Mouse (Mus musculus): Measurements from ENCODE around the gene Rara. TPM values are rescaled to one million over a fixed set of nuclear protein-coding genes. Genes with fewer than 3 reads are reported as not detected.

Gene Rara
- polyA plus RNA-seq, 1 experiment from 2014 or later: 17.3 TPM

GRCm38 (mm10) chr11:98964616-98965415, 37.2 kb downstream of the Rara start:
- no peak for ATAC-seq (ENCODE audit: low FRiP score)
- peak overlapping the region; percentile 44 for H3K9ac ChIP-seq (replicated peaks)
- peaks cover 100% of the 10 kb centered on the region for H3K4me1 ChIP-seq
- peak overlapping the region; percentile 83 for H3K27ac ChIP-seq (replicated peaks)
- no peaks in the 10 kb centered on the region for H3K9me3 ChIP-seq (replicated peaks)
- 15% methylated on average over 15 of the region's 15 CpGs for WGBS
- H3K4me2 ChIP-seq: peak overlapping the region; percentile 99
- H3K4me3 ChIP-seq (replicated peaks): peak overlapping the region; percentile 64; the same call in 1 of the 2 replicates
- no peaks in the 10 kb centered on the region for H3K36me3 ChIP-seq
- no peaks in the 10 kb centered on the region for H3K27me3 ChIP-seq (replicated peaks)

GRCm38 (mm10) chr11:98965416-98966077, 37.9 kb downstream of the Rara start:
- WGBS: 3% methylated on average over 10 of the region's 11 CpGs
- peak overlapping the region; percentile 15 for H3K9ac ChIP-seq (replicated peaks)
- H3K9me3 ChIP-seq (replicated peaks): no peaks in the 10 kb centered on the region
- H3K4me1 ChIP-seq: peaks cover 100% of the 10 kb centered on the region
- H3K36me3 ChIP-seq: 0 out of 2 replicates have a peak, but pooled peaks cover 2% of the 10 kb centered on the region
- H3K4me2 ChIP-seq: peak overlapping the region; percentile 99
- H3K27me3 ChIP-seq (replicated peaks): no peaks in the 10 kb centered on the region
- H3K4me3 ChIP-seq (replicated peaks): 0 out of 2 replicates have a peak overlapping the region, but pooled peaks have one; percentile 9
- ATAC-seq (ENCODE audit: low FRiP score): no peak
- peak overlapping the region; percentile 83 for H3K27ac ChIP-seq (replicated peaks)

DNA sequence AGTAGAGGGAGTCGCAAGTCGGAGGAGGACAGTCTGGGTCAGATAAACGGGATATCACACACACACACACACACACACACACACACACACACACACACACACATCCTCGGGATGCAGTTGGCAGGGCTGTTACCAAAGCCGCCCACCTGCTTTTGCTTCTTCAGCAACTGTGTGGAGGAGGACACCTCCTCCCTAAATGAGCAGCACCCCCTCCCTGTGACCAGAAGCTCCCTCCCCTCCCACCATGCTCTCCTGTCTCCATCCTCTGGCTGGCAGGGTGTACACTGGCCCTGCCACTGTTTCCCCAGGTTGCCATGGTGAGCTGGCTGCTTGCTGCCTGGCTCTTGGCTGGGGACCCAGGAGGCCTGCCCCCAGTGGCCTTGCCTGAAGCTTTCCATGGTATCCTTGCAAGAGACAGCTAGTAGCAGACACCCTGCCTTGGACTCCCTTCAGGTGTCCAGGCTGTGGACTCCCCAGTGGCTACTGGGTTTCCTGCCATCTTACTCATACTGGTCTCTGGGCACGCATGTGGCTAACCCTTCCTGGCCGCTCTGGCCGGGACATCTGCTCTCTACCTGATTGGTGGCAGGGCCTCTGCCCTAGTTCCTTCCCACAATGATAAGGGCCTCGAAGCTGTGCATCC, 39.0 kb downstream of the Rara start:
- 12% methylated on average over 9 of the region's 9 CpGs for WGBS
- Histone ChIP-seq H3K36me3 (peaks cover 5% of the 10 kb centered on the region; the same call in 1 of the 2 replicates), H3K4me1 (peaks cover 100% of the 10 kb centered on the region), H3K27me3 (replicated peaks) (no peaks in the 10 kb centered on the region), H3K27ac (replicated peaks) (peak overlapping the region; percentile 83), H3K4me2 (peak overlapping the region; percentile 99), H3K9me3 (replicated peaks) (no peaks in the 10 kb centered on the region), H3K4me3 (replicated peaks) (no peak overlapping the region), H3K9ac (replicated peaks) (no peak overlapping the region)
- peak; percentile 19; the same call in 1 of the 2 replicates for ATAC-seq (ENCODE audit: low FRiP score)

DNA sequence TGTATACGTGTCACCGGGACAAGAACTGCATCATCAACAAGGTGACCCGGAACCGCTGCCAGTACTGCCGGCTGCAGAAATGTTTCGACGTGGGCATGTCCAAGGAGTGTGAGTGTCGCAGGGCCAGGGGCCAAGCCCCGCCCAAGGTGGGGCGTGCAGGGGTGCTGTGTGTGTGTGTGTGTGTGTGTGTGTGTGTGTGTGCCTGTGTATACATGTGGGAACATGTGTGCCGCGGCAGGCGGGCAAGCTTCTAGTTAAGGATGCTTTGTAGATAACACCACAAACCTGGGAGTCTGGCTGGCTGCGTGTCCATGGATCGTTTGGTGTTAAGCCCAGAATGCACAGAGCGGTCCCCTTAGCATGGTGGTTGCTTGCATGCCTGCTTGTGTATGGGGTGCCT, 40.5 kb downstream of the Rara start:
- Histone ChIP-seq H3K4me2 (peak overlapping the region; percentile 43), H3K36me3 (peaks cover 14% of the 10 kb centered on the region), H3K9me3 (replicated peaks) (no peaks in the 10 kb centered on the region), H3K27ac (replicated peaks) (peak overlapping the region; percentile 83), H3K4me1 (peaks cover 93% of the 10 kb centered on the region), H3K4me3 (replicated peaks) (no peak overlapping the region; the same call in 1 of the 2 replicates), H3K9ac (replicated peaks) (0 out of 2 replicates have a peak overlapping the region, but pooled peaks have one; percentile 18), H3K27me3 (replicated peaks) (no peaks in the 10 kb centered on the region)
- 20% methylated on average over 16 of the region's 16 CpGs for WGBS
- no peak for ATAC-seq (ENCODE audit: low FRiP score)

DNA sequence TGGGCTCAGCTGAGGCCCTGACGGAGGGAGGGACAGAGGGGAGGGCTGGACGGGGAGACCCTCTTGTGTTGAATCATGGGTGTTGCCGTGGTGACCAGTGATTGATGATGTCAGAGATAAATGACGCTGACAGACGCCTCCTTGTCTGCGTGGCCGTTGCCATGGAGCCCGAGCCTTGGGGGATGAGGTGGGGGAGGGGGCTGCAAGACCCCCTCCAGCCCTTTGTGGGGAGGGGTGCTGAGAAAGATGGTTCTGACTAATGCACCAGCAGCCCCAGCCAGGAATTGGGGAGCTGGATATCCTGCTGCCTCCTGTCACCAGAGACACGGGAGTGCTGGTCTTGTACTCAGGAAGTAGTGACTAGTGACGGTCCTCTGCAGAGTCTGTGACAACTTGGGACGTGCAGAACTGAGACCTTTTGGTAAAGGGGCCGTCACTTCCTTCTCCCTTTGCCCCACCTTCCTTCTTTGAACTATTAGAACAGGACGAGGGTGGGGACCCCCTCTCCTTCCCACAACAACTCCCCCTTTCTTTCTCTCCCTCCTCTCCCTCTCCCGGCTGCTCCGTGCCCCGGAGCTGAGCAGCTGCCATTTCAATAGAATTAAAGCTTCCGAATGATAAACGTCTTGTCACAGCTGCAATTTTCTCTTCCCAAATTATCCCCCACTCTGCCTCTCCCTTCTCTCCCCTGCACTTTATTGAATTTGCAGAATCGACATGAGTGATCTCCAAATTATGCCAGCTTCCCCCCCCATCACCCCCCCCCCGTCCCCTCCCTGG, 41.3 kb downstream of the Rara start:
- peak; percentile 33 for ATAC-seq (ENCODE audit: low FRiP score)
- H3K4me2 ChIP-seq: peak overlapping the region; percentile 43
- 0 out of 2 replicates have a peak overlapping the region, but pooled peaks have one; percentile 18 for H3K9ac ChIP-seq (replicated peaks)
- H3K4me3 ChIP-seq (replicated peaks): no peak overlapping the region
- no peaks in the 10 kb centered on the region for H3K9me3 ChIP-seq (replicated peaks)
- peak overlapping the region; percentile 83 for H3K27ac ChIP-seq (replicated peaks)
- peaks cover 22% of the 10 kb centered on the region for H3K36me3 ChIP-seq
- H3K4me1 ChIP-seq: peaks cover 85% of the 10 kb centered on the region
- H3K27me3 ChIP-seq (replicated peaks): no peaks in the 10 kb centered on the region
- WGBS: 2% methylated on average over 20 of the region's 20 CpGs

- Histone ChIP-seq H3K27ac (replicated peaks) (peak overlapping the region; percentile 83), H3K4me2 (peak overlapping the region; percentile 43), H3K4me3 (replicated peaks) (no peak overlapping the region), H3K36me3 (peaks cover 26% of the 10 kb centered on the region), H3K9me3 (replicated peaks) (no peaks in the 10 kb centered on the region), H3K4me1 (peaks cover 79% of the 10 kb centered on the region), H3K27me3 (replicated peaks) (no peaks in the 10 kb centered on the region), H3K9ac (replicated peaks) (peak overlapping the region; percentile 27; the same call in 1 of the 2 replicates)
- 12% methylated on average over 17 of the region's 17 CpGs for WGBS
- ATAC-seq (ENCODE audit: low FRiP score): peak; percentile 36
Observed at GRCm38 (mm10) chr11:98969496-98969927, 41.9 kb downstream of the Rara start.

GRCm38 (mm10) chr11:98970191-98970925, 42.7 kb downstream of the Rara start:
- ATAC-seq (ENCODE audit: low FRiP score): no peak
- H3K27ac ChIP-seq (replicated peaks): peak overlapping the region; percentile 83
- H3K9me3 ChIP-seq (replicated peaks): no peaks in the 10 kb centered on the region
- no peak overlapping the region for H3K9ac ChIP-seq (replicated peaks)
- H3K36me3 ChIP-seq: peaks cover 26% of the 10 kb centered on the region
- H3K27me3 ChIP-seq (replicated peaks): no peaks in the 10 kb centered on the region
- 35% methylated on average over 29 of the region's 29 CpGs for WGBS
- peaks cover 70% of the 10 kb centered on the region for H3K4me1 ChIP-seq
- peak overlapping the region; percentile 43 for H3K4me2 ChIP-seq
- H3K4me3 ChIP-seq (replicated peaks): no peak overlapping the region

- 43% methylated on average over 23 of the region's 23 CpGs for WGBS
- H3K36me3 ChIP-seq: peaks cover 26% of the 10 kb centered on the region
- no peak overlapping the region for H3K4me3 ChIP-seq (replicated peaks)
- H3K4me2 ChIP-seq: no peak overlapping the region
- H3K27ac ChIP-seq (replicated peaks): peak overlapping the region; percentile 83
- H3K9me3 ChIP-seq (replicated peaks): no peaks in the 10 kb centered on the region
- no peak overlapping the region for H3K9ac ChIP-seq (replicated peaks)
- no peak for ATAC-seq (ENCODE audit: low FRiP score)
- H3K4me1 ChIP-seq: peaks cover 59% of the 10 kb centered on the region
- H3K27me3 ChIP-seq (replicated peaks): no peaks in the 10 kb centered on the region
Observed at GRCm38 (mm10) chr11:98971316-98972031, 43.9 kb downstream of the Rara start.

GRCm38 (mm10) chr11:98972215-98972614, 44.6 kb downstream of the Rara start:
- Histone ChIP-seq H3K9ac (replicated peaks) (0 out of 2 replicates have a peak overlapping the region, but pooled peaks have one; percentile 23), H3K4me3 (replicated peaks) (no peak overlapping the region), H3K27me3 (replicated peaks) (no peaks in the 10 kb centered on the region), H3K36me3 (peaks cover 26% of the 10 kb centered on the region), H3K27ac (replicated peaks) (no peak overlapping the region), H3K4me1 (peaks cover 52% of the 10 kb centered on the region), H3K9me3 (replicated peaks) (no peaks in the 10 kb centered on the region), H3K4me2 (no peak overlapping the region)
- ATAC-seq (ENCODE audit: low FRiP score): no peak
- WGBS: 53% methylated on average over 9 of the region's 9 CpGs

GRCm38 (mm10) chr11:98972801-98973360, 45.3 kb downstream of the Rara start:
- Histone ChIP-seq H3K9me3 (replicated peaks) (no peaks in the 10 kb centered on the region), H3K4me1 (peaks cover 45% of the 10 kb centered on the region), H3K27me3 (replicated peaks) (no peaks in the 10 kb centered on the region), H3K36me3 (peaks cover 26% of the 10 kb centered on the region), H3K9ac (replicated peaks) (no peak overlapping the region), H3K27ac (replicated peaks) (no peak overlapping the region), H3K4me2 (no peak overlapping the region), H3K4me3 (replicated peaks) (no peak overlapping the region)
- ATAC-seq (ENCODE audit: low FRiP score): no peak
- WGBS: 88% methylated on average over 9 of the region's 9 CpGs

Data from neural tube, embryonic 15.5 days (tissue).